Mouse (Mus musculus) embryonic facial prominence, embryonic 13.5 days (tissue): ENCODE measurements around the gene Ephb6. TPM values are rescaled to one million over a fixed set of nuclear protein-coding genes. Genes with fewer than 3 reads are reported as not detected.

Experiments used
- ATAC-seq: fragments of 200-750 bp; cut with Nextera tagmentation; 2 replicates; pipeline ENCODE4 v1.8.0; 2017; ENCODE audit warnings: low read depth; ENCODE audit not compliant: insufficient number of reproducible peaks, insufficient read depth, low FRiP score, low TSS enrichment
- H3K27ac ChIP-seq: fragments of 300-500 bp; sonication (generic); 2 replicates; pipeline ENCODE4 v1.5.1; 2015; ENCODE audit warnings: moderate library complexity, mild to moderate bottlenecking, inconsistent platforms
- H3K27me3 ChIP-seq: fragments of 300-500 bp; sonication (generic); 2 replicates; pipeline ENCODE4 v1.6.1; 2015; ENCODE audit warnings: mild to moderate bottlenecking, inconsistent platforms
- H3K36me3 ChIP-seq: fragments of 300-500 bp; sonication (generic); 2 replicates; pipeline ENCODE4 v1.6.1; 2015; ENCODE audit warnings: mild to moderate bottlenecking, inconsistent platforms
- H3K4me1 ChIP-seq: fragments of 300-500 bp; sonication (generic); 2 replicates; pipeline ENCODE4 v1.6.1; 2015; ENCODE audit warnings: inconsistent platforms
- H3K4me2 ChIP-seq: fragments of 300-500 bp; sonication (generic); 2 replicates; pipeline ENCODE4 v1.6.1; 2015; ENCODE audit warnings: moderate library complexity, mild to moderate bottlenecking, inconsistent platforms
- H3K4me3 ChIP-seq: fragments of 300-500 bp; sonication (generic); 2 replicates; pipeline ENCODE4 v1.5.1; 2015; ENCODE audit warnings: mild to moderate bottlenecking, inconsistent platforms
- H3K9ac ChIP-seq: fragments of 300-500 bp; sonication (generic); 2 replicates; pipeline ENCODE4 v1.6.1; 2015; ENCODE audit warnings: mild to moderate bottlenecking, inconsistent platforms
- H3K9me3 ChIP-seq: fragments of 300-500 bp; sonication (generic); 2 replicates; pipeline ENCODE4 v1.6.1; 2016; ENCODE audit warnings: inconsistent platforms
- WGBS: fragments of 180-500 bp; shearing (Covaris S2); methylation state at CpG from one replicate; pipeline ENCODE4 v1.1.7; 2015; ENCODE audit warnings: mixed read lengths; 5-methylcytosine and 5-hydroxymethylcytosine counted together
- polyA plus RNA-seq: library from polyadenylated mRNA; unstranded; fragments of >200 nt; fragmentation: Nextera tagmentation; extraction: Ambion mirVana; gene quantifications from 2 replicates; pipeline ENCODE4 v1.2.1, GENCODE M21; 2015

Ephb6 gene
- polyA plus RNA-seq, 1 experiment from 2014 or later: 27.1 TPM

DNA sequence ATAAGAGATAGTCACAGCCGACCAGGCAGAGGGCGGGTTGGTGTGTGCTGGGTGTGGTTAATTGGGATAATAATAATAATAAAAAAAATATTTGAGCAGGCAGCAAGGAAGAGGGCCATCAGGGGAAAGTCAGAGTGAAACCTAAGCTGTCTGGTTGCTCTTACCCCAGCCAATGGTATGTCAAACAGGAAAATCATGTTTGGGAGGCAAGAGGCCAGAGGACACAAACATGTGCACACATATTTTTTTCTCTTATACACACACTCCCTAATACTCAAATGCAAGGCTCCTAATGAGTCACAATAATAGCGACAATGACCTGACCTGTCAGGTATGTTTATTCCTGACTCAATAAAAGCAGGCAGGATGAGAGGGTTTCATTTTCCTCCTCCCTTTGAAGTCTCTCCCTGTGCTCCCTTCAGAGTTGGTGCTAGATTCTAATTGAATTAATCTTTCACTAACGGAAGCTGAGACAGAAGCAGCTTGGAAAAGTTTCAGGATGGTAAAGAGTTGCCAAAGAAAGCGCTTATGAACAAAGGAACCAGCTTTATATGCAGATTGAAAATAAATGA lies 28.7 kb upstream of the Ephb6 start:
- no peak overlapping the region for H3K9ac ChIP-seq
- WGBS: 48% methylated on average over 5 of the region's 5 CpGs
- no peak overlapping the region for H3K4me3 ChIP-seq
- H3K4me2 ChIP-seq: no peak overlapping the region
- no peaks in the 10 kb centered on the region for H3K36me3 ChIP-seq
- H3K9me3 ChIP-seq: no peaks in the 10 kb centered on the region
- peaks cover 22% of the 10 kb centered on the region for H3K4me1 ChIP-seq
- no peaks in the 10 kb centered on the region for H3K27me3 ChIP-seq
- no peak overlapping the region for H3K27ac ChIP-seq
- no peak; the same call in 1 of the 2 replicates for ATAC-seq

DNA sequence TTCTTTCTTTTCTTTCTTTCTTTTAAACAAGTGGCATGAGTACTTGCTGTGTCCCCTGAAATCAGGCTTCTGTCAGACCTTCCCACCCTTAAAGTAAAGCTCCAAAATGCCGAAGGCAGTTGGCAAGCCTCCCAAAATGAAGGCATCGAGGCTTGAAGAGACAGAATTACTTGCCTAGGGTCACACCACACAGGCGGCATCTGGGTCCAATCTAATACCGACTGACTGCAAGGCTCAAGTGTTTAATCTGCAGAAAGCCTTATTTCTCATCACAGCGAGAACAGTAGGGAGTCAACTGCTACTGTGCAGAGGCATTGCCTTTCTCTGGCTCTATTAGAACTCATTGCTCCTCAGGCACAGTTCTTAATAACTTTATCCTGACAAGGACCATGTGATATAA lies 28.0 kb upstream of the Ephb6 start:
- no peak for ATAC-seq
- Histone ChIP-seq H3K27ac (no peak overlapping the region), H3K4me2 (no peak overlapping the region), H3K9me3 (no peaks in the 10 kb centered on the region), H3K27me3 (no peaks in the 10 kb centered on the region), H3K36me3 (no peaks in the 10 kb centered on the region), H3K4me1 (peaks cover 23% of the 10 kb centered on the region), H3K4me3 (no peak overlapping the region), H3K9ac (no peak overlapping the region)
- 8% methylated on average over 5 of the region's 5 CpGs for WGBS

DNA sequence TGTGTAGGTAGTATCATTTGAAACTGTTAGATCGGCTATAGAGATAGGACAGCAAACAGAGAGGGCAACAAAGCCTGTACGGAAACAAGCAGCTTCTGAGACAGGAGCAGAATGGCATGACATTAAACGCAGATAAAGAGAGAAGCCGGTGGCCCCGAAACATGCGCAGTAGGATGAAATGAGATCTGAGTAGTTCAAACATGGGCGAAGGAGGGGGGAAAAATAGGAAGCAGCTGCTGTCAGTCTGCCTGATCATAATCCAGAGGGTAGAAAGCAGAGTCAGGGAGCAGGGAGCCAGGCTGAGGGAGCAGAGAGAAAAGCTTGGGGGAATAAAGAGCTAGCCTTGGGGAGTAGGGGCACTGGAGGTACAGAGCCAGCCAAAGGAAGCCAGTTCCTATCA lies 24.0 kb upstream of the Ephb6 start:
- peak overlapping the region; percentile 33 for H3K4me2 ChIP-seq

GRCm38 (mm10) chr6:41582189-41582588 lies 23.1 kb upstream of the Ephb6 start:
- 68% methylated on average over 1 of the region's 1 CpGs for WGBS
- no peak overlapping the region for H3K9ac ChIP-seq
- H3K4me1 ChIP-seq: peaks cover 14% of the 10 kb centered on the region; the same call in 1 of the 2 replicates
- H3K4me3 ChIP-seq: no peak overlapping the region
- H3K4me2 ChIP-seq: no peak overlapping the region
- no peak overlapping the region for H3K27ac ChIP-seq
- ATAC-seq: no peak
- no peaks in the 10 kb centered on the region for H3K36me3 ChIP-seq
- H3K9me3 ChIP-seq: no peaks in the 10 kb centered on the region
- no peaks in the 10 kb centered on the region for H3K27me3 ChIP-seq

More for the DNA sequence above, 24.0 kb upstream of the Ephb6 start:
- Histone ChIP-seq H3K27ac (no peak overlapping the region; the same call in 1 of the 2 replicates), H3K9ac (0 out of 2 replicates have a peak overlapping the region, but pooled peaks have one; percentile 7), H3K4me3 (no peak overlapping the region), H3K27me3 (no peaks in the 10 kb centered on the region), H3K4me1 (peaks cover 20% of the 10 kb centered on the region), H3K36me3 (no peaks in the 10 kb centered on the region), H3K9me3 (no peaks in the 10 kb centered on the region)
- no peak for ATAC-seq
- 22% methylated on average over 7 of the region's 7 CpGs for WGBS

DNA sequence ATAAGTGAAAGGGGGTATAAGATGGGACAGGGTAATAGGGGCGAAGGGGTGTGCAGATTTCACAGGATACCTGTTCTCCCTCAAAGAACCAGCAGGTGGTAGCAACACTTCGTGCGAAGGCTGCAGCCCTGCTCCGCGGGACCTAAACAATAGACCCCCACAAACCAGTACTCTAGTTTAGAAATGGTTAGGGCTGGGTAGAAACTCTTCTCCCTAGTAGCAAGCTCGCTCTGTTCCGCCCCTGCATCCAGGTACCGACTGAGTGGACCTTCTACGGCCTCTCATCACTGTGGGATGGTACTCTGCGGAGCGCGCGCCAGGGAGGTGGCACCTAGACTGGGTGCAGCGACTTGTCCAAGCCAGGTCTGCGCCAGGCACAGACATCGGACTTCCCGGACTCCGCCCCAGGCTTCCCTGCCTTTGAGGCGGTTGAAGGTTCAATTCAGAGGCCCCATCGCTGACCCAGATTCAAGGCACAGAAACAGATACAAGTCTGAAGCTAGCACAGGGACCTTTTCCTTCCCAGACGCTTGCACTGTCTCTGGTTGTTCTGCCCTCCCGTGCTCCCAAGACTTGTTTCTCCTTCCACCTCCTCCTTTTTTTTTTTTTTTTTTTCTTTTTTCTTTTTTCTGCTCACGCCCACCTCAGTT lies 756 bp upstream of the Ephb6 start:
- peak; percentile 52; the same call in 1 of the 2 replicates for ATAC-seq

GRCm38 (mm10) chr6:41605794-41606104 lies 467 bp downstream of the Ephb6 start:
- peak overlapping the region; percentile 93 for H3K27ac ChIP-seq
- ATAC-seq: peak; percentile 40
- peak overlapping the region; percentile 86 for H3K9ac ChIP-seq
- H3K9me3 ChIP-seq: no peaks in the 10 kb centered on the region
- H3K27me3 ChIP-seq: peaks cover 4% of the 10 kb centered on the region
- under 1% methylated on average over 7 of the region's 7 CpGs for WGBS
- peaks cover 31% of the 10 kb centered on the region for H3K4me1 ChIP-seq
- H3K4me3 ChIP-seq: peak overlapping the region; percentile 70
- H3K4me2 ChIP-seq: peak overlapping the region; percentile 86
- H3K36me3 ChIP-seq: no peaks in the 10 kb centered on the region

More for the DNA sequence above, 756 bp upstream of the Ephb6 start:
- Histone ChIP-seq H3K27ac (peak overlapping the region; percentile 93), H3K36me3 (no peaks in the 10 kb centered on the region), H3K9me3 (no peaks in the 10 kb centered on the region), H3K27me3 (peaks cover 4% of the 10 kb centered on the region), H3K9ac (peak overlapping the region; percentile 86), H3K4me2 (peak overlapping the region; percentile 86), H3K4me1 (peaks cover 23% of the 10 kb centered on the region), H3K4me3 (peak overlapping the region; percentile 70)
- WGBS: under 1% methylated on average over 23 of the region's 23 CpGs

DNA sequence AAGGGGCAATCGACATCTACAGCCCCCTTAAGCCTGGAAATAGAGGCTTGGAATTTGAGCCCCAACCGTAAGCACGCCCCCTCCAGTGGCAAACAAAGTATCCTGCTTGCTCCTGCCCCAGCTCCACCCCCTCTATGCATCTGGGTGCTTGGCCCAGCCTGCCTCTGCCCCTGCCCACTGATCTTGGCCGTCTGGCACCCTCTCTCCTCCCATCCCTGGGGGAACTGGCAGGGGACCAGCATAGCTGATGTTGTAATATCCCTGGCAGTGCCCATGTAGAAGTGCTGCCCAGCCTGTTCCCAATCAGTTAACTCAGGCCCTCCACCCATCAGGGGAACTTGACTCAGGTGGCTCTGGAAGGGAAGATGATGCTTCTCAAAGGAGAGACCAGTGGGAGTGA lies 932 bp downstream of the Ephb6 start:
- H3K4me2 ChIP-seq: peak overlapping the region; percentile 86
- WGBS: 3% methylated on average over 4 of the region's 4 CpGs
- no peaks in the 10 kb centered on the region for H3K9me3 ChIP-seq
- peak overlapping the region; percentile 86 for H3K9ac ChIP-seq
- no peak for ATAC-seq
- H3K27ac ChIP-seq: no peak overlapping the region
- peaks cover 31% of the 10 kb centered on the region for H3K4me1 ChIP-seq
- peaks cover 4% of the 10 kb centered on the region for H3K27me3 ChIP-seq
- peak overlapping the region; percentile 70 for H3K4me3 ChIP-seq
- H3K36me3 ChIP-seq: no peaks in the 10 kb centered on the region

- H3K27me3 ChIP-seq: peaks cover 4% of the 10 kb centered on the region
- H3K36me3 ChIP-seq: no peaks in the 10 kb centered on the region
- no peaks in the 10 kb centered on the region for H3K9me3 ChIP-seq
- 48% methylated on average over 5 of the region's 5 CpGs for WGBS
- H3K4me1 ChIP-seq: peaks cover 31% of the 10 kb centered on the region
- no peak overlapping the region for H3K4me2 ChIP-seq
- no peak overlapping the region for H3K9ac ChIP-seq
- no peak overlapping the region for H3K4me3 ChIP-seq
- no peak for ATAC-seq
- H3K27ac ChIP-seq: no peak overlapping the region
These were observed 2.4 kb downstream of the Ephb6 start for GRCm38 (mm10) chr6:41607637-41608036.

DNA sequence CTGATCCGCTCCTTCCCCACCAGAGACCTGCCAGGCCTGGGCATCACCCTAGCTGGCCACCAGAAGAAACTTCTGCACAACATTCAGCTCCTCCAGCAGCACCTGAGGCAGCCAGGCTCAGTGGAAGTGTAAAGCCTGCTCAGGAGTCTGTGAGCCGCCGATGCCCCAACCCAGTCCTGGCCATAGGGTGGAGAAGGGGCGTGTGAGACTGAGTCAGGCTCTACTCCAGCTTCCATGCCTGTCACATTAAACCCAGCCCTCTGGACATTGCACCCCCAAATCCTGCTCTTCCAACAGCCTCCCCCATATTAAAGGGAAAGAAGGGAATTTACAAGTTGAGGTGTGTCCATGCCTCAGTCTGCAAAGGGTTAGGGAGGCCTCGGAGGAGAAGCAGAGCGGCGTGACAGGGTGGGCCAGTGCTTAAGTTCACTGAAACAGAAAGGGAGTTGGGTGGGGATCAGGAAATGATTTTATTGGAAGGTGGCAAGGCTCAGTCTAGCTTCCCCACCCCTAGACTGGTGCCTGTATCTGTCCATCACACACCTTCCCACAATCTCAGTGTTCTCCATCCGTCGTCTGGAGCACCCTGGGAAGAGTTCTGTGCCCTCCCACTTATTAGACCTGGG lies 15.0 kb downstream of the Ephb6 start:
- Histone ChIP-seq H3K4me1 (peaks cover 2% of the 10 kb centered on the region; the same call in 1 of the 2 replicates), H3K36me3 (peaks cover 46% of the 10 kb centered on the region), H3K9me3 (no peaks in the 10 kb centered on the region), H3K27me3 (no peaks in the 10 kb centered on the region), H3K27ac (no peak overlapping the region), H3K4me3 (no peak overlapping the region), H3K4me2 (no peak overlapping the region), H3K9ac (no peak overlapping the region)
- no peak for ATAC-seq
- WGBS: 92% methylated on average over 9 of the region's 9 CpGs

GRCm38 (mm10) chr6:41621241-41621990 lies 16.1 kb downstream of the Ephb6 start:
- Histone ChIP-seq H3K36me3 (peaks cover 42% of the 10 kb centered on the region), H3K4me3 (no peak overlapping the region), H3K27me3 (no peaks in the 10 kb centered on the region), H3K4me1 (peaks cover 10% of the 10 kb centered on the region; the same call in 1 of the 2 replicates), H3K4me2 (no peak overlapping the region), H3K9me3 (no peaks in the 10 kb centered on the region), H3K27ac (no peak overlapping the region), H3K9ac (no peak overlapping the region)
- ATAC-seq: no peak
- WGBS: 90% methylated on average over 12 of the region's 12 CpGs

- Histone ChIP-seq H3K4me3 (no peak overlapping the region), H3K27me3 (no peaks in the 10 kb centered on the region), H3K9ac (no peak overlapping the region), H3K36me3 (peaks cover 32% of the 10 kb centered on the region), H3K27ac (no peak overlapping the region), H3K9me3 (no peaks in the 10 kb centered on the region), H3K4me2 (no peak overlapping the region), H3K4me1 (peaks cover 15% of the 10 kb centered on the region; the same call in 1 of the 2 replicates)
- 69% methylated on average over 9 of the region's 9 CpGs for WGBS
- ATAC-seq: no peak
These were observed 17.4 kb downstream of the Ephb6 start for GRCm38 (mm10) chr6:41622661-41623060.
